Mouse (Mus musculus) heart, adult 2 months (tissue): ENCODE measurements at regions not wholly inside any gene's neighbourhood (a gene's known extent, or its start where the extent isn't known, plus 50 kb on each side); places are given as distances from the start of the nearest gene placed in this dataset.

Experiments used
- CTCF ChIP-seq: fragments of 200-600 bp; IDR thresholded peaks from 2 replicates; pipeline ENCODE4 v1.8.1; 2022; ENCODE audit warnings: antibody characterized with exemption, mild to moderate bottlenecking, moderate library complexity
- EP300 ChIP-seq: fragments of 200-500 bp; IDR thresholded peaks from 2 replicates; pipeline ENCODE4 v1.6.1; 2011; ENCODE audit warnings: low read depth, low read length, control low read depth; ENCODE audit not compliant: insufficient read depth

GRCm38 (mm10) chr4:45715878-45716277 is 82.9 kb upstream of the Aldh1b1 start:
- TF ChIP-seq EP300 (no peak), CTCF (no peak)
